Mouse (Mus musculus): ENCODE data around the gene Ntpcr.
A peak's percentile ranks its signal among the peaks of the same experiment; 100 is the strongest.

Ntpcr gene

GRCm38 (mm10) chr8:125726143-125726542, 3.6 kb upstream of the Ntpcr start:
- DNase-seq = no peak

- no peak for DNase-seq
Measured at GRCm38 (mm10) chr8:125726986-125727385, 2.8 kb upstream of the Ntpcr start.

- DNase-seq = no peak
Measured at GRCm38 (mm10) chr8:125727797-125728196, 2.0 kb upstream of the Ntpcr start.

- DNase-seq = peak; percentile 98
Measured at GRCm38 (mm10) chr8:125733964-125734956, 4.5 kb downstream of the Ntpcr start.

GRCm38 (mm10) chr8:125738956-125739355, 9.2 kb downstream of the Ntpcr start:
- no peak for DNase-seq

GRCm38 (mm10) chr8:125740655-125741054, 10.9 kb downstream of the Ntpcr start:
- no peak for DNase-seq

GRCm38 (mm10) chr8:125741377-125741776, 11.6 kb downstream of the Ntpcr start:
- no peak for DNase-seq

- DNase-seq = no peak
Measured at GRCm38 (mm10) chr8:125741855-125742254, 12.1 kb downstream of the Ntpcr start.

GRCm38 (mm10) chr8:125742406-125742805, 12.6 kb downstream of the Ntpcr start:
- peak; percentile 61 to 69 for DNase-seq

GRCm38 (mm10) chr8:125744914-125745576, 15.3 kb downstream of the Ntpcr start:
- DNase-seq = no peak

- DNase-seq = no peak
Measured at GRCm38 (mm10) chr8:125747390-125747789, 17.6 kb downstream of the Ntpcr start.

- DNase-seq = peak in 1 of 2 experiments; percentile 40
Measured at GRCm38 (mm10) chr8:125750846-125751245, 21.1 kb downstream of the Ntpcr start.

GRCm38 (mm10) chr8:125755896-125756295, 26.1 kb downstream of the Ntpcr start:
- peak; percentile 72 to 76 for DNase-seq

- peak; percentile 94 to 97 for DNase-seq
Measured at GRCm38 (mm10) chr8:125756391-125757105, 26.8 kb downstream of the Ntpcr start.

- DNase-seq = peak in 1 of 2 experiments; percentile 74
Measured at GRCm38 (mm10) chr8:125757106-125757496, 27.3 kb downstream of the Ntpcr start.

GRCm38 (mm10) chr8:125759022-125759421, 29.3 kb downstream of the Ntpcr start:
- DNase-seq = peak; percentile 56 to 62

- no peak for DNase-seq
Measured at GRCm38 (mm10) chr8:125763066-125763786, 33.5 kb downstream of the Ntpcr start.

- DNase-seq = peak in 1 of 2 experiments; percentile 41
Measured at GRCm38 (mm10) chr8:125768079-125768478, 38.3 kb downstream of the Ntpcr start.

GRCm38 (mm10) chr8:125772300-125772699, 42.5 kb downstream of the Ntpcr start:
- DNase-seq = no peak

GRCm38 (mm10) chr8:125773281-125773803, 43.6 kb downstream of the Ntpcr start:
- DNase-seq = no peak

GRCm38 (mm10) chr8:125775031-125775430, 45.3 kb downstream of the Ntpcr start:
- DNase-seq = no peak

- no peak for DNase-seq
Measured at GRCm38 (mm10) chr8:125776314-125776713, 46.6 kb downstream of the Ntpcr start.
